Mouse (Mus musculus) cortical plate, adult 2 months (tissue): Measurements from ENCODE around the gene Zfp1.

Experiments used
- CTCF ChIP-seq: fragments of 200-500 bp; IDR thresholded peaks from 2 replicates; pipeline ENCODE4 v1.5.1; 2011; ENCODE audit warnings: mild to moderate bottlenecking, control low read depth, low read length; ENCODE audit not compliant: insufficient read depth; ENCODE audit errors: extremely low read depth
- POLR2A ChIP-seq: fragments of 200-500 bp; IDR thresholded peaks from 2 replicates; pipeline ENCODE4 v1.6.1; 2011; ENCODE audit warnings: mild to moderate bottlenecking, low read length, control low read depth; ENCODE audit not compliant: insufficient read depth; ENCODE audit errors: extremely low read depth

DNA sequence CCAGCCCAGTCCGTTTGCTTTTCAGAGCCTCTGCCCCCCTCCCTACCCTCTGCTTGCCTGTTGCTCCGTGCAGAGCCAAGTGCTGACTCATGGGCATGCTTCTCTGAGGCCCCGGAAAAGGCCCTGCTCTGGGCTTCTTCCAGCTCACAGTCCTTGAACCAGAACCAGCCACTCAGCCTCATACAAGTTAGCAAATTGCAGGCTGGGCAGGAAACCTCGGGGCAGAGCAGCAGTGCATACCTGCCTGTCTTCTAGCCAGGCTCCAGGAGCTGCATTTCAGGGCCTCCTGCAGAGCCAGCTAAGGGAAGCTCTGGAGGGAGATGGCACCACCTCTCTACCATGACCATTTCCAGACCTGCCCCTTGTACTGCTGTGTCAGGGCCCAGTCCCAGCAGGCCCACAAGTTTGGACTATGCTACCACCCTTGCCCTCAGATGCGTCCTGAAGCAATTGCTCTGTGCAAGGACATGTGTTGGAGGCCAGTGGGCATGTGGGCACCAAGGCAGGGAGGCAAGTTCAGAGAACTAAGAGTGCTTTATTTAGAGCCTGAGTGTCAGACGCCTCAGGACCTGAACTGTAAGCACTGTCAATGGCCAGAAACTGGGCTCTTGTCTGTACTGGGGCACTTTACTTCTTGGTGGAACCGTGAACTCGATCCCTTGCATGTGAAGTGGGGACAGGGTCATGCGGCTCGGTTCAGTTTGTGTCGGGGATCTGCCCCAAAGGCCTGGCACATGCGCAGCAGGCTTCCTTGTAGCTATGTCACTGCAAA, 18.9 kb upstream of the Zfp1 start:
- TF ChIP-seq POLR2A = no peak
- TF ChIP-seq CTCF = no peak
